Mouse (Mus musculus) urinary bladder, adult 2 months (tissue): ENCODE results near the gene Dscam. TPM values are rescaled to one million over a fixed set of nuclear protein-coding genes. Genes with fewer than 3 reads are reported as not detected.

Experiments used
- DNase-seq: peaks from one replicate; pipeline ENCODE4 v3.0.0; 2022; ENCODE audit warnings: low spot score
- polyA plus RNA-seq: library from polyadenylated mRNA; depleted of rRNA; stranded (reverse); fragments of >200 nt; gene quantifications from 2 replicates; pipeline ENCODE4 v1.2.3, GENCODE M21; 2012

The Dscam gene
- polyA plus RNA-seq, 1 experiment: 0.03 TPM

DNA sequence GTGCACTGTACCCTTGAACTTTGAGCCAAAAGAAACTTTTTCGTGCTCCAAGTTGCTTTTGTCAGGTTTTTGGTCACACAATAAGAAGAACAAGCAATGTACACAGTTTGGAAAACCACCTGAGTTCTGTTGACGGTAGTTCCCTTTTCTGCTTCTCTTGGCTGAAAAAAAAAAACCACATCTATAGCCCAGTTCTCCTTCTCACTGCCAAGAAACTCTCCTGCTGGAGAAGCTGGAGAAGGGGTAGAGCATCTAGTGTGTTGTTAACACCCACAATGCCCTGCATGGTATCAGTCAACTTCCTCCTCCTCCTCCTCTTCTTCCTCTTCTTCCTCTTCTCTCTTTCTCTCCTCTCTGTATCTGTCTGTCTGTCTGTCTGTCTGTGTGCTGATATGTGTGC, 65.3 kb downstream of the Dscam start:
- DNase-seq: no peak

DNA sequence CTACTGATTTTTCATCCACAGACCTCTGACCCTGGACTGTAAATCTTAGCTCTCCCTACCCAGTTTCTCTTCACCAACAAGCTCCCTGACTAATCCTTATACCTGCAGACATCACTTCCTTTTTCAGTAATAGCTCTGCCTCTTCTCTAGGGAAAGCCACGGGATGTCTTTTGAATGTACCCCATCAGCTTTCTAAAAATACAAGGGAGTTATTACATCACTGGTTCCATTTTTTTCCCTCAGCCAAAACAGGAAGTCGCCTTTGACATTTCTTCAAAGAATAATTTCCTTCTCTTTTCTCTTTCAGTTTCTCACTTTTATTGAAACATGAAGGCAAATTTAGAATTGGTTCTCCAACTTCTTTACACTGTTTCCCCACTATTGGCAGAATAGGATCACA, 67.5 kb downstream of the Dscam start:
- no peak for DNase-seq

DNA sequence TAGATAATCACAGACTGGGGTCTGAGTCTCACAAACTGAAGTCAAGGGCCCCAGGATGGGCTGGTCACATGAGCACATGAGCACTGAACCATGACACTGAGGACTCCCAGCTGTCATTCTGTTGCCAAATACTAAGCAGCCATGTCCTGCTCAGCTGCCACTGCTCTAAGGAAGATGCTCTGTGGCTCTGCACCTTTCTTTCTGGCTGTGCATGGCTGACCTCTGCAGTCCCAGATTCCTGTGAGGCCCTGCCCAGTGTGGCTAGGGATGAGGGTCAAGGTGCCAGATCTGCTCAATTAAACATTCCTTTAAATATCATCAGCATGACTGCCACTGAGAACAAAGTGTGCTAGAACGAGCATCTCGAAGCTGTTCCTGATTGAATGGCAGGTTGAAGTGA, 70.5 kb downstream of the Dscam start:
- no peak for DNase-seq

DNA sequence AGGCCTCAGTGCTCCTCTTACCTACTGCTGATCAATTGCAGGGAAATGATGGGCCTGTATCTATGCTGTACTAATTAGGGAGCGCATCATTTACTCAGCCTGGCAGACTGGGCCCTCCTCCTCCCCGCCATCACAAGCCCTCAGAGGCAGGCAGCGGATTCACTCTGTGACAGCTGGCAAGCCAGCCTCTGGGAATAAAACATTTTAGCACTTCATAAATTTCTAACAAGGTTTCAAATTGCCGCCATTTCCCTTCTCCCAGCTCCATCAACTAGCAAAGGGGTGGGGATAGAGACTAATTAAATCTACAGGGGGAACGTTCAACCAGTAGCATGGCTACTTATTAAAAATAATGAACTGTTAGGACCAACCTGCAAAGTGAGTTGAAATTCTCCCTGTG, 72.0 kb downstream of the Dscam start:
- no peak for DNase-seq

DNA sequence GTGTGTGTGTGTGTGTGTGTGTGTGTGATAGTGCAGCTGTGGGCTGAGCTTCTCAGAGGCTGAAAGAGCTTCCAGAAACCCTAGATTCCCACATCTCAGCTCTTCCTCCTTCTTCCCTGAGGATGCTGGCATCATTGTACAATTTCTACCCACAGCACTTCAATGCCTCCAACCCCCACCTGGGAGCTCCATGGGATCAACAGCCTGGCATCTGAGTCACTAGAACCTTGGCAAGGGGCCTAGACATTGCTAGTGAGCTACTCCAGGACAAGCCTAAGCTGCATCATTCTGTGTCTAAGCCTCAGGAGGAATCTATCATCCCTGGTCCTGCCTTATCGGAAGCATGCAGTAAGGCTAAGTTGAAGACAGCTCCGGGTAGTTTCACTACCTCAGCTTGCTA, 73.8 kb downstream of the Dscam start:
- DNase-seq: no peak

DNA sequence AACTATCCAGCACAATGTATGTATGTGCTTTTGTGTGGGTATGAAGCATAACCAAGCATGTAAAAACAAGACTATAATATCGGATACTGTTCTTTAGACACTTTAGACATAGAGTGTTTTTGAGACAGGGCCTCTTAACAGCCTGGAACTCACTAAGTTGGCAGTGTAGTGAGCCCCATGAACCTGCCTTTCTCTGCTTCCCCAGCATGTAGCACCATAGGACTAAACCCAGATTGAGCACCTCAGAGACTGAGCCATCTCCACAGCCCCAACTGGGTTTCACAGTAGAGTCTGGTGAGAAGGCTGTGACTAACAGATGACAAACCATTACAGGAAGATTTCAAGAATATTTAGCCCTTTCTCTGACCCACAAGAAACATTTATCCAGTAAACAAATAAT, 75.1 kb downstream of the Dscam start:
- no peak for DNase-seq

DNA sequence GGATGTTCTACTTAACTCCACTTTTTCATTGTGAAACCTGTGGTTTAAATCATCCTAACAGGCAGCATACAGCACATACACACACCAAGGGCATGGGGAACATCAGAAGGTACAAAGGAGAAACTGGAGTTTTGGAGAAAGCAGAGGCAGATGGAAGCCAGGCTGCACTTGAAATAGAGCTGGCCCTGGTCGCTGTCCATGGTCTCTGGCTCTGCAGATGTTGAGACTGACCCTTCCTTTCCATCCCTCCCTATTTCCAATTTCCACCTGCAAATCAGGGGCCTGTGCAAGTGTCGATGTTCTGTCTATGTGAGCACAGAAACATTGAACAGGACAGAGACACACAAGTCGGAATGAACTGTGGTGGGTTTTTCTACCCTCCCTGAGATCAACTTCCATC, 81.2 kb downstream of the Dscam start:
- DNase-seq: no peak

DNA sequence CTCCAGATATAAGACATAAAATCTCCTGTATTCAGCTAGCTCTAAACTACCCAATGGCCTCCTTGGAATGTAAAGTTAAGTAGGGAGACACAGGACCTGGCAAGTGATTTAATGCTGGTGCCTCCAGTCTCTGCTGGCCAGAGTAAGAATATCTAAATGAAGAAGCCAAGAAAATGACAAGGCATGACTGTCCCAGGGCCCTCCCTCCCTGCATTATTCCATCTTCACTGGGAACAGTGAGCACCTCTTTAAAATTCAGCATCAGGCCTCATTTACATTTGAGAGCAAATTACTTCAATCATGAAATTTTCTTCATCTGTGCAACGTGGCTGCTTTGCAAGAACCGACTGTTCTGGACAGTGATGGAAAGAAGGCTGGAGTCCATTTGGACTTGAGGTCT, 86.9 kb downstream of the Dscam start:
- DNase-seq: no peak

DNA sequence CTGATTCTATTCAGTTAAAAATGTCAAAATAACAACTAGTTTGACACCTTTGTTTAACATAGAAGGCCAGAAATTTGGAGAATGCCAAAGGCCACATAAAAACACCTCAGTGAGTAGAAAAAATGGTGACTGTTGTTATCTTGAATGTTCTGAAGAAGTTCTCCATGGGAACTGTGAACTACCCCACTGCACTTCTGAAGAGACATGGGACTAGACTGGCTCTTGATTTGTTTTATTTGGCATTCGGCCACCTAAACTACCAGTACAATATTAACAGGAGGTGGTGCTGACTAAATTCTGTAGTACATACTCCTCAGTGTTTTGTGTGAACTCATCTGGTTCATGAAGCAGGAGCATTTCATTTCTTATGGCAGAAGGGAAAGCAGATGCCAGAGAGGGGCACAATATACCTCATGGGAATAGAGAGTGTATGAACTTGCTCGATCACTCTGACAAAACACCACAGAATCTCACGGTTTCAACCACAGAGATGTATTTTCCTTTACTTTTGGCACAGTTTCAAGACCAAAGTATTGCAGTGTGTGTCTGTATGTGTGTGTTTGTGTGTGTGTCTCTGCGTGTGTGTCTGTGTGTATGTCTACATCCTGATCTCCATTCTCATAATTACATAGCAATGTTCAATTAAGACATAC, 94.5 kb downstream of the Dscam start:
- no peak for DNase-seq

DNA sequence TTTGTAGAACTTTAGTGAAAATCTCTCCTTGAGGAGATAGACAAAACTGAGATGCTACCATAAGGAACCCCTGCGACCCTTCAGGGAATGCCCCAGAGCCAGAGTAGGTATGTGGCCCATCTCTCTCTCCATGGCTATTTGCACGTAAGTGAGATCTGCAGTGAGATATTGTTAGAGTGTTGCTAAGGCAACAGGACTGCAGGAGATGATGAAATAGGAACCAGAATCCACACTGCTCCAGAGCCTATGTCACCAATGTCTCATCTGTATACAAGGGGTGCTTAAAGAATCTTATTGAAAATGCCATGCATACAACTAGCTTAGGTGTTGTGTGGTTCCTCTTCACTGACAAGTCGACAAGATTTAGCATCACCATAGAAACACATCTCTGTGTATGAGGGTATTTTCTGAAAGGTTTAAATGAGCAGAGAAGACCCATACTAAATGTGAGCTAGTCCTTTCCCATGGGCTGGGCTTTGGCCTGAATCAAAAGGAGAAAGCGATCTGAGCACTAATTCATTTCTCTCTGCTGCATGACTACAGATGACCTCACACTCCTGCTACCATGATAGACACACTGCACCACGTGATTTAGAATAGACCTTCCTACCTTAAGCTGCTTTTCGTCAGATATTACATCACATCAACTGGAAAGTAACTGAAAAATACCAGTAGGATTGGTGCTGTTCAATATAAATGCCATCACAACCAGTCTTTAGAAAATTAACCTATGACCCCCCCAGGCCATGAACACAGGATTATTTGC, 95.2 kb downstream of the Dscam start:
- no peak for DNase-seq

DNA sequence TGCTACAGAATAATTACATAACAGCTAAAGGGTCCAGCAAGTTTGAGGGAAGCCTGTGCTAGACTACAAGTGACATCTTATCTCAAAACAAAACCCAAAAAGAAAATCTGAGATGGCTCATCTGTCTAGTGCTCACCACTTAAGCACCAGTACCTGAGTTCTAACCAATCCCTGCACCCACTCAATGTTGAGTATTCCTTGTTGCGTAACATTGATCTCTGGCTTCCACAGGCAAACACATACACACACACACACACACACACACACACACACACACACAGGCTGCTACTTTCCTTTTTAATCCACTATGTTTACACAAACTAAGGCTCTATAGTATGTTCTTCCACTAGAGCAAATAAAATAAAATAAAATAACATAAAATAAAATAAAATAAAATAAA, 96.7 kb downstream of the Dscam start:
- no peak for DNase-seq

DNA sequence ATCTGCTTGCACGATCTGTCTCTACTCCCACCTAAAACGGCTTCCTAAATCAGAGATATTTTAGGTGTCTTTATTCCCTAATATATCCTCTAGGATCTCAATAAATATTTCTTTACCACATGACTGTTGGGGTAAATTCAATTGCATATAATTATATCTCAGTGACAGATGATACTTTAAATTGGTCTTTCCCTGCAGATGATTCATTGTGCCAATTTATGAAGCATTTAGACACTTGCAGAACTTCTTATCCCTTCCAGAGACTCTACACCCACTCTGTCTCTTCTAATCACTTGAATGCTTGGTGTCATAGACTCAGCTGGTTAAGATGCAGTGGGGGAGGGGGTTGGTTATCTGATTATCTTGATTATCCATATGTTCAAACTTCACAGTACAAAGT, 97.9 kb downstream of the Dscam start:
- no peak for DNase-seq

DNA sequence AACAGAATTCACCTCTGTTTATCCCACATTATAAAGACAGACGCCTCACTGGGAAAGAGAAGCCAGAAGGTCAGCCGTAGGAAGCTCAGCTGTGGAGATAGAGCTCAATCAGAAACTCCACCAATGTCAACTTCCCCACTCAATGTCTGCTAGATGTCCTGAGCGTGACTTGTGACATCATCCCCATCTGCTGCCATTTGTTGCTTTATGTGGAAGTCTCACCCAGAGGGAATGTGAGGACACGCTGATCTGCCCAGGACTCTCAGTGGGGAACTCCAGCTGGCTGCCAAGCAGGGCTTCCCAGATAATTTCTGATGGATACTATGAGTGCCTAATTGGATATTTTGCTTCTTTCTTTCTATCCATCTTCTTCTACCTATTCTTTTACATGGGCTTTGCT, 103.7 kb downstream of the Dscam start:
- no peak for DNase-seq

DNA sequence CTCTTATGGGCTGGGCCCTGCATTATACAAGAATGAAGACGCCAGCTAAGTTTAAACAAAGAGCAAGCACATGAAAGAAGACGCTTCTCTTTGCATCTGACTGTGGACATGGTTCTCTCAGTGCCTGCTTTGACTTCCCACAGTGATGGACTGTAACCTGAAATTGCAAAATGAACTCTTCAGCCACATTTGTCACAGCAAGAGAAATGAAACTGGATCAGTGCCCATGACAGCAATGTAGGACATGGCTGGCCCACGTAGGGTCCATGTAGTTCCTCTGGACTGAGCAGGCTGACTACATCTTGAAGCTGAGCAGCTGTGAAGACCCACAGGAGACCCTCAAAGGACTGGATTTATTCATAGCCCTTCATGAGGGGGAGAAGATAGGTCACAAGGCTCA, 108.3 kb downstream of the Dscam start:
- no peak for DNase-seq

DNA sequence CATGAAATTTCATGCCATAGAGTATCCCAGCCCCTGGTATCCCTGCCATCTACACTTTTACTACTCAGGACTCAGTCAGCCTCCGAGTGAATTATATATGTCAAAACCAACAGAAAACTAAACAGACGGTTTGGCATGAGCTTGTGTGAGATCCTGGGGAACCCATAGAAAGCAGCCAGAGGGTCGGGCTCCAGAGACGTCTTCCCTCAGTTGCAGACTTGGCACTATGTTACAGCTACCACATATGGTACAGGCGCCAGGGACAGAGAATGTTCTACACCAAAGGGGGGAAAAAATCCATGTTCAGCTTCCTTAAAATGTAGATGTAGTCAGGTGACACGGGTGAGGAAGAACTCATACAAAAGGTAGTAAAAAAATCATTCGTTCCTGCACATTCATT, 109.2 kb downstream of the Dscam start:
- DNase-seq: no peak

DNA sequence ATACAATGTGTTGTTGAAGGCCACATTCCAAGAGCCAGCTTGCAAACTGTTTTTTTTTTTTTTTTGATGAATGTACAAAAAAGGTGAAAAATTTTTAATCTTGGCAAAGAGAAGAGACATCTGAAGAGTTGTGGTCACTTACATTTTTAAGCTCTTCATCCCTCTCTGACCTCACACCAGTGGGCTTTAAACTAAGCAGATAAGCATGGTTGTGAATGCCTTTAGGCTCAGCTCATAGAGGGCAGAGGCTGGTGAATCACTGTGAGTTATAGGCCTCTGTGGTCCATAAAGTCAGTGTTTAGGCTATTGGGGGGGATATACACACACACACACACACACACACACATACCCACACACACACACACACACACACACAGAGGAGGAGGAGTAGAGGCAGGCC, 109.8 kb downstream of the Dscam start:
- no peak for DNase-seq

DNA sequence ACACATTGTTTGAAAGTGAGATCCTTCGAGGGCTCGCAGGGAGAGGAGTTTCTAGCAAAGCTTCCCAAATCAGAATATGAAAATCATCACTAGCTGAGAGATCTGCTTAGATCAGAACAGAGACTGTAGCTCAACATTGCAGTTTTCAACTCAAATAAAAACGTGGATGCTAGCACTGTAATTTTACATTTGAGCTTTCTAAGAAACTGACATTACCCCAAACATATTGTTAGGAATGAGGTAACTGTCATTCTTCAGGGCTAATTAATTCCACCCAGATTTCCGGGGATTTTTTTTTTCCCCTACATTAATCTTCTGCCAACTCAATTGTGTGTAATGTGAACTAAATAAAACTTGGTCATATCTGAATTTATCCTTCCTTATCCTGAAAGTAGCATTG, 110.3 kb downstream of the Dscam start:
- DNase-seq: no peak

DNA sequence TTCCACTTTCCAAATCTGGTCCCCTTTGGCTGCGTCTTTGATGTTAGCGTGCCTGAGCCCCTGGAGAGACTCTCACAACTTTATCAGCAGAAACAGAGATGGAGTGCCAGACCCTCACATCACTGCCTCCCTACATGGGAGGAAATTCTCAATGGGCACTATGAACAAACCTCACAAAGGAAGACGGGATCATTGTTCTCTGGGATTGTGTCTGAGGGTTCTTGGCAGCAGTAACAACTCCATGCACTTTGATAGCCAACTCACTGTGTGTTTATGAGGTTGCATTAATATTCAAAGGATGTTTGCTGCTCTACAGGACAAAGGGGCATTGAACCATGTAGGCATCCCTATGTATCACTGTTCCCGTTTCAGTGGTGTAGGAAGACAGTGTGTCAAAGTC, 135.3 kb downstream of the Dscam start:
- DNase-seq: no peak

DNA sequence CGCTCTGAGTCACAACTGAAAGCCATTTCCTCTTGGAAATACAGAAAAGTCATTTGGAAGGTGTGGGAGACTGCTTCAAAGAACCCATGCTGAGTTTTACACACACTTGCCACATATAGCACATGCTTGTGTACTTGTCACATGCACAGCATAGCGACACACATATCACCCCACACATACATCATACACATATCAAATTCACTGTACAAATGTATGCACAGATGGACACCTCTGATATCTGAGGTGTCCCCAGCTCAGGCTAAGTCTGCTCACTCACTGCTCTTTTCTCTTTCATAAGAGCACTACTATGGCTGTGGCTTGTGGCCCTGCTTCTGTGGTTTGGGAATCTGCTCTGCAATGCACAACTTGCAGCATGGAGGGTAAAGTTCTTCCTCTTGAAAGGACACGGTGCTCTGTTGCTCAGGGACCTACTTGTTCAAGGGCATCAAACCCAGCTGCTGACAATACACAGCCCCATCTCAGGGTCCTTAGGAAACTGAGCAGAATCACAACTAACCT, 137.0 kb downstream of the Dscam start:
- no peak for DNase-seq

DNA sequence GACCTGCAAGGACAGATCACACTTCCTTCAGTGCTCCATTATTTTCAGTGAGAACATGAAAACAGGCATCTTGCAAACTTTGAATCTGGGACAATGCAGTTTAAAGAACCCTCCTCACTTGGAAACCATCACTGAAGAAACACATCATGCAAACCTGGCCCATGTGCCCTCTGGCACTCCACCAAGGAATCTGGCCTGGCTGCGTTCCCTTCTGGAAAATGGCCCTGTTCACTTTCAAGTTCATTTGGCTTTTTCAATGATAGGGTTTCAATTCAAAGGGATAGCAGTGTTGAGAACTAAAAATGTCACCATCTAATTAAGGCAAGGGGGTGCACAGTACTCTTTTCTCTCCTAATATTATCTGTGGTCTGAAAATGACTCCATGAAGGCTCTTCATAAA, 142.9 kb downstream of the Dscam start:
- no peak for DNase-seq

DNA sequence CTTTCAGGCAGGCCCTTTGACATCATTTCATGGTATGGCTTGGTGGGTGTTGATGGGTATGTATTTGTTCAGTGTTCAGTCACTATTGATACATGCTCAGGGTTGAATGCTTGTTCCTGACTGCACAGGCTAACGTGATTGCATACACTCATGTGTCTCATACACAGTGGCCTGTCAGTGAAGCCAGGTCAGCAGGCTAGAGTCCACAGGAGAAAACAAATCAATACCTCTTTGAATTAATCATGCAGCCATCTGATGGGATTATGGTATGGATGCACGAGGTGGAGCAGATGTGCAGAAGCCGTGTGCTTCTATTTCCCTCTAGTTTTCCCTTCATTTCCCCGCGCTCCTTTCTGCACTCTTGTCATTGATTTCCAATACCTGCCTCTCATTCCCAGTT, 143.7 kb downstream of the Dscam start:
- DNase-seq: no peak

DNA sequence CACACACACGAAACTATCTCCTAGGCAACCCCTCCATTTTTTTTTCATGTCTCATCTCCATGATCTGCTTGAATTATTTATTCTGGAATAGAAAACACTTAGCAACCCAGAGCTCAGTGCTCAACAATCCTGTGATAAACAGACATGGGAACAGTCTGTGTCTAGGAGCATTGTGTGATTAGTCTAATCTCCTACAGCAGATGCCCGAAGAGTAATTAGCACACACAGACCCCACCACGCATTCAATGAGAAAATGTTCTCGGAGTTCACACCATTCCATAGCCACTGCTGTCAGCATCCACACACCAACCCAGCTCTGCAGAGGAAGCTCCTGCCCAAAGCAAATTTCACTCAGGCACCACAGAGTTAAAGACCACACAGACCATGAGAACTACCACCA, 146.1 kb downstream of the Dscam start:
- DNase-seq: no peak

DNA sequence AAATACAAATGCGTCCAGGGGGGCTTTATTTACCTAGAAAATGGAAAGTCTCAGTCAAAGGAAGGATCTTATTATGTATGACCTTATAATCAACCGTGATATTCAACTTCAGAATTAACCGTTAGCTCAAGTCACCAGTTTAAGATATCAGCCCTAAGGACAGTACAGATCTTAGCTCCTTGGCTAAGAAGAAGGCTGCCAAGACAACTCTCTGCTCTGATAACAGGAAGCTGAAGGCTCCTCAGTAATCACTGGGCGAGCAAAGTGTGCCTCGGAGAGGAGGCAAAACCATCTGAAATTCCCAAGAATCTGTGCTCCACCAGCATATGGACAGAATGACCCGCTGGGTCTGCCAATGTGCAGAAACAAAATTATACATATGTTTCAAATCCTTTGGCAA, 149.1 kb downstream of the Dscam start:
- no peak for DNase-seq

DNA sequence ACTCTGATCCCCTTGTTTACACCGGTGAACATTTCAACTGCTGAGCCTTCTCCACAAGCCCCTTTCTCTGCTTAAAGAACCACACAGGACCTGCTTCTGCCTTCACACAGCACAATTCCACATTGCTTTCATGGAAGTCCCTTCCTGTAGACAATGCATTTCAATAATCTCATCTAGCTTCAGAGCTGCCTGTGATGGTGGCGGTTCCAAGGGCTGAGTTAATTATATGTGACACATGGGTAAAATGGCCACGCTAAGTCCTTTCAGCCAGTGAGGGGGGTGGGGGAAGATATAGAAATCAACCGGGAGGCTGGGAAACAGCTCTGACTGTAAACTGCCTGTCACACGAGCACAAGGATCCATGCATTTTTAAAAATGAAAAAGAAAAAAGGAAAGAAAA, 152.2 kb downstream of the Dscam start:
- no peak for DNase-seq
